Mouse (Mus musculus) kidney, embryonic 16.5 days (tissue): Measurements from ENCODE around the gene Krt76. TPM values are rescaled to one million over a fixed set of nuclear protein-coding genes. Genes with fewer than 3 reads are reported as not detected.

ENCODE experiments used
- ATAC-seq: fragments of 200-750 bp; cut with Nextera tagmentation; 2 replicates; pipeline ENCODE4 v1.8.0; 2017; ENCODE audit warnings: moderate TSS enrichment; ENCODE audit not compliant: low FRiP score, low TSS enrichment
- H3K27ac ChIP-seq: fragments of 300-500 bp; sonication (generic); 2 replicates; pipeline ENCODE4 v1.5.1; 2014; ENCODE audit warnings: low read length
- H3K27me3 ChIP-seq: fragments of 300-500 bp; sonication (generic); 2 replicates; pipeline ENCODE4 v1.6.1; 2014; ENCODE audit warnings: low read length, control low read depth, mixed read lengths; ENCODE audit not compliant: insufficient read depth
- H3K36me3 ChIP-seq: fragments of 300-500 bp; sonication (generic); 2 replicates; pipeline ENCODE4 v1.6.1; 2014; ENCODE audit warnings: low read length, control low read depth, mixed read lengths; ENCODE audit not compliant: insufficient read depth
- H3K4me1 ChIP-seq: fragments of 300-500 bp; sonication (generic); 2 replicates; pipeline ENCODE4 v1.6.1; 2014; ENCODE audit warnings: low read length, control low read depth, mixed read lengths; ENCODE audit not compliant: insufficient read depth
- H3K4me2 ChIP-seq: fragments of 300-500 bp; sonication (generic); replicated peaks from 2 replicates; pipeline ENCODE4 v1.6.1; 2014; ENCODE audit warnings: low read depth, low read length
- H3K4me3 ChIP-seq: fragments of 300-500 bp; sonication (generic); 2 replicates; pipeline ENCODE4 v1.5.1; 2014; ENCODE audit warnings: mild to moderate bottlenecking, low read length
- H3K9ac ChIP-seq: fragments of 300-500 bp; sonication (generic); replicated peaks from 2 replicates; pipeline ENCODE4 v1.6.1; 2014; ENCODE audit warnings: low read length
- H3K9me3 ChIP-seq: fragments of 300-500 bp; sonication (generic); 2 replicates; pipeline ENCODE4 v1.6.1; 2016; ENCODE audit warnings: low read length, control low read depth
- WGBS: fragments of 180-500 bp; shearing (Covaris S2); extraction: QIAGEN DNeasy Blood & Tissue Kit; methylation state at CpG from one replicate; pipeline ENCODE4 v1.1.7; 2014; 5-methylcytosine and 5-hydroxymethylcytosine counted together
- polyA plus RNA-seq: library from polyadenylated mRNA; unstranded; fragments of >200 nt; fragmentation: Nextera tagmentation; extraction: Ambion mirVana; gene quantifications from 2 replicates; pipeline ENCODE4 v1.2.1, GENCODE M21; 2015

The Krt76 gene
- polyA plus RNA-seq, 1 experiment from 2014 or later, result not detected

- 75% methylated on average over 11 of the region's 11 CpGs for WGBS
- Histone ChIP-seq H3K27me3 (no peaks in the 10 kb centered on the region), H3K4me1 (peaks cover 18% of the 10 kb centered on the region)
These were observed 31.9 kb upstream of the Krt76 start, which contains the start of gene Krt4 for GRCm38 (mm10) chr15:101924635-101925034. Krt4 (minus strand) TSS chr15:101924735.

GRCm38 (mm10) chr15:101922296-101922695 lies 29.6 kb upstream of the Krt76 start:
- ATAC-seq, result no peak
- Histone ChIP-seq H3K4me1 (peaks cover 7% of the 10 kb centered on the region), H3K36me3 (no peaks in the 10 kb centered on the region), H3K9me3 (no peaks in the 10 kb centered on the region), H3K27ac (no peak overlapping the region), H3K4me3 (no peak overlapping the region), H3K9ac (no peak overlapping the region), H3K27me3 (no peaks in the 10 kb centered on the region), H3K4me2 (no peak overlapping the region)
- WGBS, result 88% methylated on average over 2 of the region's 2 CpGs

More at GRCm38 (mm10) chr15:101924635-101925034, 31.9 kb upstream of the Krt76 start, which contains the start of gene Krt4:
- no peaks in the 10 kb centered on the region for H3K36me3 ChIP-seq
- ATAC-seq, result no peak
- H3K4me2 ChIP-seq, result no peak within 1 kb of the TSS
- H3K9ac ChIP-seq, result no peak within 1 kb of the TSS
- H3K4me3 ChIP-seq, result no peak within 1 kb of the TSS
- no peaks in the 10 kb centered on the region for H3K9me3 ChIP-seq
- no peak within 1 kb of the TSS for H3K27ac ChIP-seq

- no peak overlapping the region for H3K27ac ChIP-seq
- ATAC-seq, result no peak
- H3K9me3 ChIP-seq, result no peaks in the 10 kb centered on the region
- H3K4me2 ChIP-seq, result no peak overlapping the region
- H3K4me3 ChIP-seq, result no peak overlapping the region
- H3K4me1 ChIP-seq, result 0 out of 2 replicates have a peak, but pooled peaks cover 6% of the 10 kb centered on the region
- H3K36me3 ChIP-seq, result no peaks in the 10 kb centered on the region
- no peaks in the 10 kb centered on the region for H3K27me3 ChIP-seq
- WGBS, result 78% methylated on average over 2 of the region's 2 CpGs
- H3K9ac ChIP-seq, result no peak overlapping the region
These were observed 23.4 kb upstream of the Krt76 start for GRCm38 (mm10) chr15:101916072-101916471.

- Histone ChIP-seq H3K9ac (no peak overlapping the region), H3K9me3 (no peaks in the 10 kb centered on the region), H3K4me3 (no peak overlapping the region)
These were observed 12.1 kb upstream of the Krt76 start for GRCm38 (mm10) chr15:101904849-101905248.

GRCm38 (mm10) chr15:101902171-101903149 lies 9.7 kb upstream of the Krt76 start:
- Histone ChIP-seq H3K9ac (no peak overlapping the region), H3K4me2 (no peak overlapping the region), H3K4me3 (no peak overlapping the region), H3K9me3 (no peaks in the 10 kb centered on the region), H3K36me3 (no peaks in the 10 kb centered on the region), H3K27me3 (no peaks in the 10 kb centered on the region), H3K4me1 (no peaks in the 10 kb centered on the region), H3K27ac (no peak overlapping the region)
- no peak for ATAC-seq
- WGBS, result 53% methylated on average over 12 of the region's 12 CpGs

More at GRCm38 (mm10) chr15:101904849-101905248, 12.1 kb upstream of the Krt76 start:
- 80% methylated on average over 5 of the region's 5 CpGs for WGBS
- Histone ChIP-seq H3K4me1 (no peaks in the 10 kb centered on the region), H3K4me2 (no peak overlapping the region), H3K36me3 (no peaks in the 10 kb centered on the region), H3K27ac (no peak overlapping the region), H3K27me3 (no peaks in the 10 kb centered on the region)
- ATAC-seq, result no peak

- Histone ChIP-seq H3K36me3 (no peaks in the 10 kb centered on the region), H3K9me3 (no peaks in the 10 kb centered on the region), H3K4me3 (no peak overlapping the region), H3K9ac (no peak overlapping the region), H3K4me1 (no peaks in the 10 kb centered on the region), H3K27ac (no peak overlapping the region), H3K4me2 (no peak overlapping the region), H3K27me3 (no peaks in the 10 kb centered on the region)
- WGBS, result 89% methylated on average over 4 of the region's 4 CpGs
- no peak for ATAC-seq
These were observed 2.5 kb upstream of the Krt76 start for GRCm38 (mm10) chr15:101895216-101895615.

- ATAC-seq, result no peak
- Histone ChIP-seq H3K27me3 (no peaks in the 10 kb centered on the region), H3K4me3 (no peak overlapping the region), H3K4me2 (no peak overlapping the region), H3K4me1 (no peaks in the 10 kb centered on the region), H3K27ac (no peak overlapping the region), H3K9ac (no peak overlapping the region), H3K9me3 (no peaks in the 10 kb centered on the region), H3K36me3 (no peaks in the 10 kb centered on the region)
- 24% methylated on average over 9 of the region's 11 CpGs for WGBS
These were observed 12.9 kb downstream of the Krt76 start for GRCm38 (mm10) chr15:101879776-101880175.

- no peak for ATAC-seq
- Histone ChIP-seq H3K4me3 (no peak overlapping the region), H3K4me1 (no peaks in the 10 kb centered on the region), H3K9me3 (no peaks in the 10 kb centered on the region), H3K9ac (no peak overlapping the region), H3K27me3 (no peaks in the 10 kb centered on the region), H3K27ac (no peak overlapping the region), H3K4me2 (no peak overlapping the region), H3K36me3 (no peaks in the 10 kb centered on the region)
- WGBS, result 55% methylated on average over 2 of the region's 2 CpGs
These were observed 14.7 kb downstream of the Krt76 start for GRCm38 (mm10) chr15:101878041-101878440.

GRCm38 (mm10) chr15:101874383-101874782 lies 18.3 kb downstream of the Krt76 start:
- Histone ChIP-seq H3K27ac (no peak overlapping the region), H3K9me3 (no peaks in the 10 kb centered on the region), H3K4me3 (no peak overlapping the region), H3K27me3 (no peaks in the 10 kb centered on the region; the same call in 1 of the 2 replicates), H3K4me2 (no peak overlapping the region), H3K9ac (no peak overlapping the region), H3K4me1 (no peaks in the 10 kb centered on the region), H3K36me3 (no peaks in the 10 kb centered on the region)
- no peak for ATAC-seq
- 93% methylated on average over 1 of the region's 1 CpGs for WGBS

- Histone ChIP-seq H3K9me3 (no peaks in the 10 kb centered on the region), H3K9ac (no peak overlapping the region), H3K36me3 (no peaks in the 10 kb centered on the region), H3K27ac (no peak overlapping the region), H3K4me2 (no peak overlapping the region), H3K4me1 (no peaks in the 10 kb centered on the region), H3K4me3 (no peak overlapping the region), H3K27me3 (no peaks in the 10 kb centered on the region; the same call in 1 of the 2 replicates)
- ATAC-seq, result no peak
- 50% methylated on average over 4 of the region's 4 CpGs for WGBS
These were observed 19.5 kb downstream of the Krt76 start for GRCm38 (mm10) chr15:101873231-101873630.
